Mouse (Mus musculus): Measurements from ENCODE around the gene Kcnip1. TPM values are rescaled to one million over a fixed set of nuclear protein-coding genes. Genes with fewer than 3 reads are reported as not detected.
A peak's percentile ranks its signal among the peaks of the same experiment; 100 is the strongest.

Gene Kcnip1
- polyA plus RNA-seq, 1 experiment from 2014 or later, result 2.0 TPM

- H3K4me2 ChIP-seq (ENCODE audit: low read length), result no peak overlapping the region
Observed at GRCm38 (mm10) chr11:33744429-33744828, 248.5 kb downstream of the Kcnip1 start.

GRCm38 (mm10) chr11:33740187-33740586 is 252.8 kb downstream of the Kcnip1 start:
- ATAC-seq (replicated peaks; ENCODE audit: low FRiP score, low read depth) (no peak), DNase-seq (ENCODE audit: low spot score) (no peak)
- Histone ChIP-seq H3K27ac (no peak overlapping the region), H3K4me3 (replicated peaks; ENCODE audit: low read depth, low read length) (no peak overlapping the region), H3K36me3 (ENCODE audit: insufficient read depth, low read length) (no peaks in the 10 kb centered on the region), H3K4me2 (ENCODE audit: low read length) (no peak overlapping the region), H3K4me1 (replicated peaks; ENCODE audit: insufficient read depth, low read length) (no peaks in the 10 kb centered on the region), H3K27me3 (ENCODE audit: insufficient read depth, low read length) (no peaks in the 10 kb centered on the region), H3K9me3 (replicated peaks; ENCODE audit: low read length) (no peaks in the 10 kb centered on the region), H3K9ac (ENCODE audit: low read depth, low read length) (no peak overlapping the region)
- no peak for TF ChIP-seq CTCF (IDR thresholded peaks at IDR 0.05; ENCODE audit: low read depth)
- 87% methylated on average over 3 of the region's 3 CpGs for WGBS

More at GRCm38 (mm10) chr11:33744429-33744828, 248.5 kb downstream of the Kcnip1 start:
- Histone ChIP-seq H3K4me1 (replicated peaks; ENCODE audit: insufficient read depth, low read length) (no peaks in the 10 kb centered on the region), H3K9ac (ENCODE audit: low read depth, low read length) (no peak overlapping the region), H3K4me3 (replicated peaks; ENCODE audit: low read depth, low read length) (no peak overlapping the region), H3K36me3 (ENCODE audit: insufficient read depth, low read length) (no peaks in the 10 kb centered on the region), H3K9me3 (replicated peaks; ENCODE audit: low read length) (no peaks in the 10 kb centered on the region), H3K27ac (no peak overlapping the region), H3K27me3 (ENCODE audit: insufficient read depth, low read length) (no peaks in the 10 kb centered on the region)
- DNase-seq (ENCODE audit: low spot score), result peak; percentile 32
- TF ChIP-seq CTCF (IDR thresholded peaks at IDR 0.05; ENCODE audit: low read depth), result no peak
- 34% methylated on average over 7 of the region's 7 CpGs for WGBS
- no peak; the same call in 1 of the 2 replicates for ATAC-seq (replicated peaks; ENCODE audit: low FRiP score, low read depth)

- Histone ChIP-seq H3K4me1 (replicated peaks; ENCODE audit: insufficient read depth, low read length) (no peaks in the 10 kb centered on the region), H3K4me3 (replicated peaks; ENCODE audit: low read depth, low read length) (no peak overlapping the region), H3K4me2 (ENCODE audit: low read length) (no peak overlapping the region), H3K27ac (no peak overlapping the region), H3K27me3 (ENCODE audit: insufficient read depth, low read length) (no peaks in the 10 kb centered on the region), H3K36me3 (ENCODE audit: insufficient read depth, low read length) (no peaks in the 10 kb centered on the region), H3K9me3 (replicated peaks; ENCODE audit: low read length) (no peaks in the 10 kb centered on the region), H3K9ac (ENCODE audit: low read depth, low read length) (no peak overlapping the region)
- no peak for ATAC-seq (replicated peaks; ENCODE audit: low FRiP score, low read depth)
- 60% methylated on average over 10 of the region's 10 CpGs for WGBS
- TF ChIP-seq CTCF (IDR thresholded peaks at IDR 0.05; ENCODE audit: low read depth), result no peak
- no peak for DNase-seq (ENCODE audit: low spot score)
Observed at GRCm38 (mm10) chr11:33736426-33736825, 256.5 kb downstream of the Kcnip1 start.

- Histone ChIP-seq H3K36me3 (ENCODE audit: insufficient read depth, low read length) (no peaks in the 10 kb centered on the region), H3K27me3 (ENCODE audit: insufficient read depth, low read length) (no peaks in the 10 kb centered on the region), H3K27ac (no peak overlapping the region), H3K4me3 (replicated peaks; ENCODE audit: low read depth, low read length) (no peak overlapping the region), H3K4me2 (ENCODE audit: low read length) (no peak overlapping the region), H3K9me3 (replicated peaks; ENCODE audit: low read length) (no peaks in the 10 kb centered on the region), H3K9ac (ENCODE audit: low read depth, low read length) (no peak overlapping the region), H3K4me1 (replicated peaks; ENCODE audit: insufficient read depth, low read length) (no peaks in the 10 kb centered on the region)
- DNase-seq (ENCODE audit: low spot score), result peak; percentile 79
- TF ChIP-seq CTCF (IDR thresholded peaks at IDR 0.05; ENCODE audit: low read depth), result peak; percentile 81
- 3% methylated on average over 3 of the region's 3 CpGs for WGBS
- no peak for ATAC-seq (replicated peaks; ENCODE audit: low FRiP score, low read depth)
Observed at GRCm38 (mm10) chr11:33733269-33733668, 259.7 kb downstream of the Kcnip1 start.

GRCm38 (mm10) chr11:33732358-33732757 is 260.6 kb downstream of the Kcnip1 start:
- Histone ChIP-seq H3K27me3 (ENCODE audit: insufficient read depth, low read length) (no peaks in the 10 kb centered on the region), H3K4me3 (replicated peaks; ENCODE audit: low read depth, low read length) (no peak overlapping the region), H3K9me3 (replicated peaks; ENCODE audit: low read length) (no peaks in the 10 kb centered on the region), H3K27ac (no peak overlapping the region), H3K4me1 (replicated peaks; ENCODE audit: insufficient read depth, low read length) (no peaks in the 10 kb centered on the region), H3K4me2 (ENCODE audit: low read length) (no peak overlapping the region), H3K9ac (ENCODE audit: low read depth, low read length) (no peak overlapping the region), H3K36me3 (ENCODE audit: insufficient read depth, low read length) (no peaks in the 10 kb centered on the region)
- TF ChIP-seq CTCF (IDR thresholded peaks at IDR 0.05; ENCODE audit: low read depth), result no peak
- DNase-seq (ENCODE audit: low spot score) (no peak), ATAC-seq (replicated peaks; ENCODE audit: low FRiP score, low read depth) (no peak)
- WGBS, result 86% methylated on average over 8 of the region's 8 CpGs

- no peak for ATAC-seq (replicated peaks; ENCODE audit: low FRiP score, low read depth)
- no peaks in the 10 kb centered on the region for H3K36me3 ChIP-seq (ENCODE audit: insufficient read depth, low read length)
- H3K27ac ChIP-seq, result no peak overlapping the region
- H3K9ac ChIP-seq (ENCODE audit: low read depth, low read length), result no peak overlapping the region
- no peak overlapping the region for H3K4me3 ChIP-seq (replicated peaks; ENCODE audit: low read depth, low read length)
- peak; percentile 95 for TF ChIP-seq CTCF (IDR thresholded peaks at IDR 0.05; ENCODE audit: low read depth)
- H3K4me2 ChIP-seq (ENCODE audit: low read length), result no peak overlapping the region
- H3K9me3 ChIP-seq (replicated peaks; ENCODE audit: low read length), result no peaks in the 10 kb centered on the region
- H3K4me1 ChIP-seq (replicated peaks; ENCODE audit: insufficient read depth, low read length), result no peaks in the 10 kb centered on the region
- WGBS, result 24% methylated on average over 7 of the region's 7 CpGs
- H3K27me3 ChIP-seq (ENCODE audit: insufficient read depth, low read length), result no peaks in the 10 kb centered on the region
- DNase-seq (ENCODE audit: low spot score), result peak; percentile 59
Observed at GRCm38 (mm10) chr11:33721297-33721696, 271.7 kb downstream of the Kcnip1 start.

- H3K36me3 ChIP-seq (ENCODE audit: insufficient read depth, low read length), result no peaks in the 10 kb centered on the region
- no peak for DNase-seq (ENCODE audit: low spot score)
- 27% methylated on average over 4 of the region's 4 CpGs for WGBS
- no peak overlapping the region for H3K4me3 ChIP-seq (replicated peaks; ENCODE audit: low read depth, low read length)
- H3K4me2 ChIP-seq (ENCODE audit: low read length), result no peak overlapping the region
- H3K27me3 ChIP-seq (ENCODE audit: insufficient read depth, low read length), result no peaks in the 10 kb centered on the region
- no peaks in the 10 kb centered on the region for H3K9me3 ChIP-seq (replicated peaks; ENCODE audit: low read length)
- no peak overlapping the region for H3K27ac ChIP-seq
- ATAC-seq (replicated peaks; ENCODE audit: low FRiP score, low read depth), result no peak
- no peaks in the 10 kb centered on the region for H3K4me1 ChIP-seq (replicated peaks; ENCODE audit: insufficient read depth, low read length)
- H3K9ac ChIP-seq (ENCODE audit: low read depth, low read length), result no peak overlapping the region
- no peak for TF ChIP-seq CTCF (IDR thresholded peaks at IDR 0.05; ENCODE audit: low read depth)
Observed at GRCm38 (mm10) chr11:33706777-33707176, 286.2 kb downstream of the Kcnip1 start.
